Mouse (Mus musculus) cerebellum, adult 2 months (tissue): ENCODE measurements around the gene Metrnl.

Experiments
- CTCF ChIP-seq: fragments of 200-500 bp; IDR thresholded peaks from 2 replicates; pipeline ENCODE4 v1.5.1; 2011; ENCODE audit warnings: low read depth, mild to moderate bottlenecking, control low read depth, low read length, moderate library complexity, borderline replicate concordance; ENCODE audit not compliant: insufficient read depth
- POLR2A ChIP-seq: fragments of 200-500 bp; IDR thresholded peaks from 2 replicates; pipeline ENCODE4 v1.6.1; 2011; ENCODE audit warnings: low read length, control low read depth, borderline replicate concordance; ENCODE audit not compliant: insufficient read depth

GRCm38 (mm10) chr11:121709278-121709677 is 7.9 kb downstream of the Metrnl start:
- no peak for TF ChIP-seq CTCF
- TF ChIP-seq POLR2A, result no peak
